Mouse (Mus musculus) MEL (cell line): ENCODE data around the gene Daw1. TPM values are rescaled to one million over a fixed set of nuclear protein-coding genes. Genes with fewer than 3 reads are reported as not detected.

Experiments
- DNase-seq: peaks from one replicate; pipeline ENCODE4 v3.0.0; 2011; ENCODE audit warnings: low read depth, low spot score
- H3K27ac ChIP-seq: 2 replicates; pipeline ENCODE4 v1.5.1; 2012; ENCODE audit warnings: low read depth, mild to moderate bottlenecking, control low read depth, low read length, moderate library complexity; ENCODE audit not compliant: control insufficient read depth
- H3K27me3 ChIP-seq, 2 experiments: fragments of 150-350 bp in 1 of 2; sonication (generic) in 1 of 2; 2 replicates each; pipeline ENCODE4 v1.6.1; 2012; ENCODE audit warnings: low read length in 2 of 2, mild to moderate bottlenecking in 2 of 2, improper control_type of control experiment in 1 of 2, moderate library complexity in 1 of 2; ENCODE audit not compliant: insufficient read depth in 2 of 2, control insufficient read depth in 1 of 2
- H3K36me3 ChIP-seq, 2 experiments: 2 replicates each; pipeline ENCODE4 v1.6.1; 2012 to 2014; ENCODE audit warnings: low read length in 2 of 2, improper control_type of control experiment in 1 of 2, inconsistent platforms in 1 of 2, mild to moderate bottlenecking in 1 of 2; ENCODE audit not compliant: insufficient read depth in 2 of 2, control insufficient read depth in 1 of 2
- H3K4me1 ChIP-seq, 2 experiments: fragments of 150-350 bp in 1 of 2; sonication (generic) in 1 of 2; 2 replicates each; pipeline ENCODE4 v1.6.1; 2012; ENCODE audit warnings: low read length in 2 of 2, improper control_type of control experiment in 1 of 2, mild to moderate bottlenecking in 1 of 2; ENCODE audit not compliant: insufficient read depth in 2 of 2, control insufficient read depth in 1 of 2
- H3K4me3 ChIP-seq, 2 experiments: fragments of 150-350 bp in 1 of 2; sonication (generic) in 1 of 2; 2 replicates each; pipeline ENCODE4 v1.5.1; 2012; ENCODE audit warnings: low read depth in 2 of 2, low read length in 2 of 2, mild to moderate bottlenecking in 2 of 2, moderate library complexity in 2 of 2, control low read depth in 1 of 2, improper control_type of control experiment in 1 of 2; ENCODE audit not compliant: control insufficient read depth in 1 of 2, insufficient read depth in 1 of 2
- H3K79me2 ChIP-seq: 2 replicates; pipeline ENCODE4 v1.6.1; 2012; ENCODE audit warnings: mild to moderate bottlenecking, low read length, moderate library complexity; ENCODE audit not compliant: control insufficient read depth, poor library complexity, insufficient read depth
- H3K9ac ChIP-seq: 2 replicates; pipeline ENCODE4 v1.6.1; 2012; ENCODE audit warnings: low read depth, mild to moderate bottlenecking, control low read depth, low read length, moderate library complexity; ENCODE audit not compliant: control insufficient read depth, poor library complexity, severe bottlenecking
- H3K9me3 ChIP-seq: fragments of 150-350 bp; sonication (generic); replicated peaks from 2 replicates; pipeline ENCODE4 v1.6.1; 2012; ENCODE audit warnings: mild to moderate bottlenecking, low read length, improper control_type of control experiment, moderate library complexity; ENCODE audit not compliant: insufficient read depth
- EP300 ChIP-seq, 2 experiments: IDR thresholded peaks; 2 replicates each; pipeline ENCODE4 v1.6.1; 2011; ENCODE audit warnings: improper control_type of control experiment in 2 of 2, low read length in 2 of 2, low read depth in 1 of 2, mild to moderate bottlenecking in 1 of 2
- JUND ChIP-seq: IDR thresholded peaks from 2 replicates; pipeline ENCODE4 v1.6.1; 2011; ENCODE audit warnings: low read depth, mild to moderate bottlenecking, improper control_type of control experiment, low read length
- MAX ChIP-seq: IDR thresholded peaks from 2 replicates; pipeline ENCODE4 v1.6.1; 2011; ENCODE audit warnings: low read length, improper control_type of control experiment
- MAZ ChIP-seq: IDR thresholded peaks from 2 replicates; pipeline ENCODE4 v1.6.1; 2012; ENCODE audit warnings: low read depth, mild to moderate bottlenecking, inconsistent platforms, low read length, improper control_type of control experiment
- MEF2A ChIP-seq: IDR thresholded peaks from 2 replicates; pipeline ENCODE4 v1.6.1; 2014; ENCODE audit warnings: low read depth, mild to moderate bottlenecking, inconsistent platforms, low read length, improper control_type of control experiment; ENCODE audit not compliant: poor library complexity, insufficient replicate concordance, severe bottlenecking; ENCODE audit errors: extremely low read depth
- NELFE ChIP-seq: IDR thresholded peaks from 2 replicates; pipeline ENCODE4 v1.6.1; 2011; ENCODE audit warnings: low read depth, low read length, improper control_type of control experiment
- POLR2AphosphoS2 ChIP-seq: IDR thresholded peaks from 2 replicates; pipeline ENCODE4 v1.6.1; 2011; ENCODE audit warnings: low read length, improper control_type of control experiment
- RAD21 ChIP-seq: IDR thresholded peaks from 2 replicates; pipeline ENCODE4 v1.6.1; 2011; ENCODE audit warnings: mild to moderate bottlenecking, low read depth, low read length, improper control_type of control experiment
- SIN3A ChIP-seq: IDR thresholded peaks from 2 replicates; pipeline ENCODE4 v1.6.1; 2012; ENCODE audit warnings: low read length, improper control_type of control experiment, inconsistent platforms
- SMC3 ChIP-seq: IDR thresholded peaks from 2 replicates; pipeline ENCODE4 v1.6.1; 2011; ENCODE audit warnings: low read depth, low read length, improper control_type of control experiment
- TBP ChIP-seq: IDR thresholded peaks from 2 replicates; pipeline ENCODE4 v1.8.0; 2011; ENCODE audit warnings: low read depth, low read length, improper control_type of control experiment
- USF1 ChIP-seq: IDR thresholded peaks from 2 replicates; pipeline ENCODE4 v1.6.1; 2014; ENCODE audit warnings: low read depth, mild to moderate bottlenecking, inconsistent platforms, low read length, improper control_type of control experiment, moderate library complexity
- ZC3H11A ChIP-seq: IDR thresholded peaks from 2 replicates; pipeline ENCODE4 v1.6.1; 2012; ENCODE audit warnings: low read depth, mild to moderate bottlenecking, inconsistent platforms, low read length, improper control_type of control experiment
- ZNF384 ChIP-seq: IDR thresholded peaks from 2 replicates; pipeline ENCODE4 v1.6.1; 2012; ENCODE audit warnings: low read depth, mild to moderate bottlenecking, inconsistent platforms, low read length, improper control_type of control experiment
- polyA plus RNA-seq, 2 experiments: library from polyadenylated mRNA; stranded (reverse) in 1 of 2; unstranded in 1 of 2; fragments of >175 nt in 1 of 2; fragments of >200 nt in 1 of 2; gene quantifications; 2 replicates each; pipeline versions ENCODE4 v1.2.1 to v1.2.4; 2012; ENCODE audit warnings: low replicate concordance in 2 of 2, low read depth in 1 of 2; ENCODE audit not compliant: insufficient read length in 2 of 2, insufficient read depth in 1 of 2, missing spikeins in 1 of 2
- total RNA-seq: library from RNA; depleted of rRNA; stranded (reverse); fragments of 300-350 nt; gene quantifications from 2 replicates; pipeline ENCODE4 v1.2.3, GENCODE M21; 2012

The Daw1 gene
- total and polyA plus RNA-seq, 3 experiments: not detected

- no peak overlapping the region for H3K27ac ChIP-seq
- H3K9me3 ChIP-seq: no peaks in the 10 kb centered on the region
- no peak overlapping the region for H3K4me3 ChIP-seq
- H3K9ac ChIP-seq: no peak overlapping the region
- H3K79me2 ChIP-seq: no peaks in the 10 kb centered on the region
- DNase-seq: no peak
- TF ChIP-seq POLR2AphosphoS2 (no peak), MAX (no peak), ZNF384 (no peak), ZC3H11A (no peak), TBP (no peak)
- TF ChIP-seq, all 39 proteins: peak for 0
- H3K27me3 ChIP-seq: no peaks in the 10 kb centered on the region
- no peaks in the 10 kb centered on the region for H3K36me3 ChIP-seq
- no peaks in the 10 kb centered on the region for H3K4me1 ChIP-seq
Measured at GRCm38 (mm10) chr1:83117661-83118060, 41.9 kb upstream of the Daw1 start.

- no peak overlapping the region for H3K27ac ChIP-seq
- H3K27me3 ChIP-seq: no peaks in the 10 kb centered on the region
- no peak for DNase-seq
- no peaks in the 10 kb centered on the region for H3K4me1 ChIP-seq
- H3K4me3 ChIP-seq: no peak overlapping the region
- H3K36me3 ChIP-seq: no peaks in the 10 kb centered on the region
- H3K9me3 ChIP-seq: no peaks in the 10 kb centered on the region
- H3K79me2 ChIP-seq: no peaks in the 10 kb centered on the region
- no peak overlapping the region for H3K9ac ChIP-seq
- no peak for TF ChIP-seq MEF2A
- TF ChIP-seq RAD21: no peak
- TF ChIP-seq NELFE: no peak
Measured at GRCm38 (mm10) chr1:83119903-83120302, 39.6 kb upstream of the Daw1 start.

- Histone ChIP-seq H3K79me2 (no peaks in the 10 kb centered on the region), H3K9me3 (no peaks in the 10 kb centered on the region), H3K9ac (no peak overlapping the region), H3K4me3 (no peak overlapping the region), H3K27me3 (no peaks in the 10 kb centered on the region), H3K4me1 (no peaks in the 10 kb centered on the region), H3K27ac (no peak overlapping the region), H3K36me3 (no peaks in the 10 kb centered on the region)
- no peak for TF ChIP-seq JUND
- no peak for DNase-seq
Measured at GRCm38 (mm10) chr1:83120312-83120711, 39.2 kb upstream of the Daw1 start.

- H3K36me3 ChIP-seq: no peaks in the 10 kb centered on the region
- no peak overlapping the region for H3K27ac ChIP-seq
- H3K4me1 ChIP-seq: no peaks in the 10 kb centered on the region
- no peak overlapping the region for H3K9ac ChIP-seq
- H3K79me2 ChIP-seq: no peaks in the 10 kb centered on the region
- no peak overlapping the region for H3K4me3 ChIP-seq
- TF ChIP-seq SMC3 (no peak), MAZ (no peak), USF1 (no peak), EP300 (IDR thresholded peaks at IDR 0.05; ENCODE audit: low read depth in 1 of 2, low read length in 2 of 2) (no peak), SIN3A (no peak), MAX (no peak)
- no peaks in the 10 kb centered on the region for H3K27me3 ChIP-seq
- H3K9me3 ChIP-seq: no peaks in the 10 kb centered on the region
- DNase-seq: no peak
Measured at GRCm38 (mm10) chr1:83123201-83123600, 36.4 kb upstream of the Daw1 start.
